Mouse (Mus musculus) heart, embryonic 10.5 days (tissue): ENCODE data around the gene Ilk. TPM values are rescaled to one million over a fixed set of nuclear protein-coding genes. Genes with fewer than 3 reads are reported as not detected.
"Not testable (repeated sequence)": the region's sequence is repeated elsewhere in the genome, so short reads cannot be mapped to it uniquely, and the experiment has no call there.

Experiments
- DNase-seq: peaks from one replicate; pipeline ENCODE4 v3.0.0-alpha.2; 2017; ENCODE audit warnings: low spot score
- H3K27ac ChIP-seq: fragments of 300-500 bp; sonication (generic); 2 replicates; pipeline ENCODE4 v1.5.1; 2016; ENCODE audit warnings: mild to moderate bottlenecking
- H3K27me3 ChIP-seq: fragments of 300-500 bp; sonication (generic); 2 replicates; pipeline ENCODE4 v1.6.1; 2016; ENCODE audit warnings: mild to moderate bottlenecking; ENCODE audit not compliant: poor library complexity, insufficient read depth, severe bottlenecking
- H3K36me3 ChIP-seq: fragments of 300-500 bp; sonication (generic); 2 replicates; pipeline ENCODE4 v1.6.1; 2016; ENCODE audit warnings: mild to moderate bottlenecking, moderate library complexity
- H3K4me1 ChIP-seq: fragments of 300-500 bp; sonication (generic); 2 replicates; pipeline ENCODE4 v1.6.1; 2016; ENCODE audit warnings: mild to moderate bottlenecking
- H3K4me3 ChIP-seq: fragments of 300-500 bp; sonication (generic); 2 replicates; pipeline ENCODE4 v1.5.1; 2016; ENCODE audit warnings: mild to moderate bottlenecking, moderate library complexity
- H3K9me3 ChIP-seq: fragments of 300-500 bp; sonication (generic); 2 replicates; pipeline ENCODE4 v1.6.1; 2016; ENCODE audit warnings: mild to moderate bottlenecking, moderate library complexity
- WGBS: fragments of 180-500 bp; shearing (Covaris S2); methylation state at CpG from one replicate; pipeline ENCODE4 v1.1.7; 2016; 5-methylcytosine and 5-hydroxymethylcytosine counted together
- polyA plus RNA-seq: library from polyadenylated mRNA; unstranded; fragments of >200 nt; fragmentation: Nextera tagmentation; extraction: Ambion mirVana; gene quantifications from 2 replicates; pipeline ENCODE4 v1.2.1, GENCODE M21; 2016

The Ilk gene
- polyA plus RNA-seq, 1 experiment from 2014 or later: 371 TPM

DNA sequence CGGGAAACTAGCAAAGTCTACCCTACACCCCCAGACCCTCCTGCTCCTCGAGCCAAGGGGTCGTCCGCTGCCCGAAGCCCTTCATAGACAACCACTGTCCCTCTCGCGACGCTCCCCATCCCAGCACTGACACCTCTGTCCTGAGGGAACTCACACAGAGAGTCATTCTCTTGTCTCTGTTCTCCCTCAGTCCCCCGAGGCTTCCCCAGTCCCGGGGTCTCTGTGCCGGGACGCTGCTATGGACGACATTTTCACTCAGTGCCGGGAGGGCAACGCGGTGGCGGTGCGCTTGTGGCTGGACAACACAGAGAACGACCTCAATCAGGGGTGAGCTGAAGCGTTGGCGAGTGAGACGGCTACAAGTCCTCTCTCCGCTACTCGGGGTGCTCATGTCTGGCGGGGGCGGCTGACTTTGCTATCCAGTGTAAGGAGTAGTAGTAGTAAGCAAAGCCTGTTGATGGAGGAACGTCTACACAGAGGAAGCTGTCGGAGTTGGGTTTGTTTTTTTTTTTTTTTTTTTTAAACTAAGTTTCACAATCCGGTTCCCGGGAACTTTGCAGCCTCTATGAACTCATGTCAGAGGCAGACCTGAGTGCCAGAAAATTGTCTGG lies 624 bp downstream of the Ilk start, which contains the start of gene Rrp8:
TSS of gene Rrp8 (minus strand) at position 475 of the 611 bp plus-strand sequence.
- peak within 1 kb of the TSS; percentile 92 for H3K4me3 ChIP-seq
- H3K9me3 ChIP-seq: no peaks in the 10 kb centered on the region
- peaks cover 54% of the 10 kb centered on the region for H3K36me3 ChIP-seq
- DNase-seq: peak; percentile 88
- H3K27me3 ChIP-seq: no peaks in the 10 kb centered on the region
- under 1% methylated on average over 30 of the region's 30 CpGs for WGBS
- peak within 1 kb of the TSS; percentile 98 for H3K27ac ChIP-seq
- H3K4me1 ChIP-seq: peaks cover 23% of the 10 kb centered on the region

DNA sequence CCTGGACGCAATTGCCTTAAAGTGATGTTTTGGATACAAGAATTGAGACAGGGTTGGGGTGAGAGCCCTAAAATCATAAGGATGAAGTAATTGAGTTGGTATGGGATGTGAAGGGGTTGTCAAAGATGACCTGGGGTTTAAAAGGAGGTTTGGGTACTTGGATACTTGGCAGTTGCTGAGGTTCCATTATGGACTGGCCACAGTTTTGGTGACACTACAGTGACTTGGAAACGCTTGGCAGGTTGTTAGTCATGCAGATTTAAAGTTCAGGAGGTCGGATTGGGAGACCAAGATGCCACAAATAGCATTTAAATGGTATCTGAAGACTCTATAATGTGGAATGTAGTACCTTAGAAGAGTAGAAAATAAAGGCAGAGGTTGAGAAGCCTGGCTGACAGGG lies 1.3 kb downstream of the Ilk start:
- H3K4me1 ChIP-seq: peaks cover 23% of the 10 kb centered on the region
- no peaks in the 10 kb centered on the region for H3K9me3 ChIP-seq
- DNase-seq: peak; percentile 66
- H3K27me3 ChIP-seq: no peaks in the 10 kb centered on the region
- H3K4me3 ChIP-seq: peak overlapping the region; percentile 92
- WGBS: 22% methylated on average over 3 of the region's 3 CpGs
- H3K27ac ChIP-seq: peak overlapping the region; percentile 98
- H3K36me3 ChIP-seq: peaks cover 54% of the 10 kb centered on the region

DNA sequence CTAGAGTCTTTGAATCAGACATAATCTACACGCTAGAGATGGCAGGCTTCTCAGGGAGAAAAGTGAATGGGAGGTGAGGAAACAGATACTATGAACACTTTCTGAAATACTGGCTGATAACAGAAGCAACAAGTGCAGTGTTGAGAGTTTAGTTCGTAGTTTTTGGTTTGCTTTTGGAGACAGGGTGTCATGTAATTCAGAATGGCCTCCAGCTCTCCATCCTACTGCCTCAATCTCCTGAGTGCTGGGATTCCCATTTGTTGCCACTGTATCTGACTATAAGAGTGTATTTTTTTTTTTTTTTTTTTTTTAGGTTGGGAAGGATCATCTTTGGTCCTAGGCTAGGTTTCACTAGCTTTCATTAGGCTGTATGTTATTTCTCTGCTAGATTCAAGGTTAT lies 1.9 kb downstream of the Ilk start:
- Histone ChIP-seq H3K4me3 (peak overlapping the region; percentile 92), H3K9me3 (no peaks in the 10 kb centered on the region), H3K4me1 (peaks cover 27% of the 10 kb centered on the region), H3K27ac (peak overlapping the region; percentile 98), H3K27me3 (no peaks in the 10 kb centered on the region), H3K36me3 (peaks cover 54% of the 10 kb centered on the region)
- 50% methylated on average over 2 of the region's 2 CpGs for WGBS
- DNase-seq: peak; percentile 30

DNA sequence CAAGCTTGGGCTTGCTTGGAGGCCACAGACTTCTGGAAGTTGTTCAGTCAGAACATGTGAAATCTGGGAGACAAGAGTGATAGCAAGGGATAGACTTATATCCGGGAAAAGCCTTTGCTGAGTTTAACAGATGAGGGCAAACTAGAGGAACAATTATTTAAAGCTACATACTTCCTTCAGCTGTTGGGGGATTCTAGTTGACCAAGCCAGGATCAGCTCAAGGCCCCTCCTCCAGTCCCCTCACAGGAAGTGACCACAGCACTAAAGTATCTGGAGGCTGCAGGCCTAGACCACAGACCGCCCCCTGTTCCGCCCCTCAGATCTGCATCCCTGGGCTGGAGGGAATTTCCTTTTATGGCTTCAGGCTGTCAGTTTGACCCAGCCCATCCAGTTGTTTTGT lies 2.6 kb downstream of the Ilk start:
- Histone ChIP-seq H3K4me3 (peak overlapping the region; percentile 92), H3K27me3 (no peaks in the 10 kb centered on the region), H3K36me3 (peaks cover 49% of the 10 kb centered on the region), H3K9me3 (no peaks in the 10 kb centered on the region), H3K4me1 (peaks cover 28% of the 10 kb centered on the region), H3K27ac (peak overlapping the region; percentile 98)
- peak; percentile 95 for DNase-seq
- WGBS: 9% methylated on average over 3 of the region's 3 CpGs

DNA sequence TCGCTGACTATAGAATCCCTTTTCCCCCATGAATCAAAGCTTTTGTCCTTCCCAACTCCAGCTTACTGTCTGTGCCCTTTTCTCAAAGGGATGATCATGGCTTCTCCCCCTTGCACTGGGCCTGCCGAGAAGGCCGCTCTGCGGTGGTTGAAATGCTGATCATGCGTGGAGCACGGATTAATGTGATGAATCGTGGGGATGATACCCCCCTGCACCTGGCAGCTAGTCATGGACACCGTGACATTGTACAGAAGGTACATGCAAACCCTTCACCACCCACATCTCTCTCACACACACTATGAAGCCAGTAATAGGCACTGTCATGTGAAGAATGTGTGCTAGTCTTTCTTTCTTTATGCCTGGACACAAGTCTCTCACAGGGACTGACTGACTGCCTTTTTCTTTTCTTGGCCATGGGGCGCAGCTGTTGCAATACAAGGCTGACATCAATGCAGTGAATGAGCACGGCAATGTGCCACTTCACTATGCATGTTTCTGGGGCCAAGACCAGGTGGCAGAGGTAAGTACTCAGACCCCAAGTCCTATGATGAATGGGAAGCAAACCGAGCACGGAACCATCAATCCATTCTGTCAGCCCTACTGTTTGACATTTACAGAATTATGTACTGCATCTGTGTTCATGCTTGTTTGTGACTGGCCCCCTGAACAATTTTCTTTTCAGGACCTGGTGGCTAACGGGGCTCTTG lies 3.9 kb downstream of the Ilk start:
- Histone ChIP-seq H3K4me3 (no peak overlapping the region), H3K27me3 (no peaks in the 10 kb centered on the region), H3K36me3 (peaks cover 39% of the 10 kb centered on the region), H3K9me3 (no peaks in the 10 kb centered on the region), H3K27ac (peak overlapping the region; percentile 98), H3K4me1 (peaks cover 33% of the 10 kb centered on the region)
- DNase-seq: no peak
- WGBS: 91% methylated on average over 13 of the region's 13 CpGs

DNA sequence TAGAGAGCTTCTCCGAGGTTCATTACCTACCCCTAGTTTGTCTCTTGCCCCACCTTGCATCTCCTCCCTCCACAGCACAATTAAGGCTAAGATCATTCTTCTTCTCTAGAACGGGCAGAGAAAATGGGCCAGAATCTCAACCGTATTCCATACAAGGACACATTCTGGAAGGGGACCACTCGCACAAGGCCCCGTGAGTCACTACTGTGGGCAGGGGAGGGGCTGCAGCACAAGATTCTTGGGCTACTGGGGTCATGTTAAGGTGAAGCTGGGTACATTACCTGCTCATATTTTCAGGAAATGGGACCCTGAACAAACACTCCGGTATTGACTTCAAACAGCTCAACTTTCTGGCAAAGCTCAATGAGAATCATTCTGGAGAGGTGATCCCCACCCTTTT lies 4.5 kb downstream of the Ilk start:
- Histone ChIP-seq H3K27ac (no peak overlapping the region), H3K4me3 (no peak overlapping the region), H3K36me3 (peaks cover 39% of the 10 kb centered on the region), H3K9me3 (no peaks in the 10 kb centered on the region), H3K4me1 (peaks cover 33% of the 10 kb centered on the region), H3K27me3 (no peaks in the 10 kb centered on the region)
- WGBS: 87% methylated on average over 6 of the region's 6 CpGs
- DNase-seq: peak; percentile 59

DNA sequence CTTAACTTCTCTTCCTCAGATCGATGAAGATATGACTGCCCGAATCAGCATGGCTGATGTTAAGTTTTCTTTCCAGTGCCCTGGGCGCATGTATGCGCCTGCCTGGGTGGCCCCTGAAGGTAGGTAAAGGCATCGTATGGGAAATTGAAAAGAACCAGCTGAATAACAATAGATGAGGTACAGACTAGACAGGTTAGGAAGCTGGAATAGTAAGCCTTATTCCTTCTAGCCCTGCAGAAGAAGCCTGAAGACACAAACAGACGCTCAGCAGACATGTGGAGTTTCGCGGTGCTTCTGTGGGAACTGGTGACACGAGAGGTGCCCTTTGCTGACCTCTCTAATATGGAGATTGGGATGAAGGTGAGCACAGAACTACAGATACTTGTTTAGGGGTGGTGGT lies 5.6 kb downstream of the Ilk start:
- H3K27me3 ChIP-seq: no peaks in the 10 kb centered on the region
- peaks cover 33% of the 10 kb centered on the region for H3K4me1 ChIP-seq
- WGBS: 89% methylated on average over 9 of the region's 9 CpGs
- H3K36me3 ChIP-seq: peaks cover 46% of the 10 kb centered on the region
- H3K27ac ChIP-seq: no peak overlapping the region
- no peaks in the 10 kb centered on the region for H3K9me3 ChIP-seq
- peak; percentile 52 for DNase-seq
- no peak overlapping the region for H3K4me3 ChIP-seq

DNA sequence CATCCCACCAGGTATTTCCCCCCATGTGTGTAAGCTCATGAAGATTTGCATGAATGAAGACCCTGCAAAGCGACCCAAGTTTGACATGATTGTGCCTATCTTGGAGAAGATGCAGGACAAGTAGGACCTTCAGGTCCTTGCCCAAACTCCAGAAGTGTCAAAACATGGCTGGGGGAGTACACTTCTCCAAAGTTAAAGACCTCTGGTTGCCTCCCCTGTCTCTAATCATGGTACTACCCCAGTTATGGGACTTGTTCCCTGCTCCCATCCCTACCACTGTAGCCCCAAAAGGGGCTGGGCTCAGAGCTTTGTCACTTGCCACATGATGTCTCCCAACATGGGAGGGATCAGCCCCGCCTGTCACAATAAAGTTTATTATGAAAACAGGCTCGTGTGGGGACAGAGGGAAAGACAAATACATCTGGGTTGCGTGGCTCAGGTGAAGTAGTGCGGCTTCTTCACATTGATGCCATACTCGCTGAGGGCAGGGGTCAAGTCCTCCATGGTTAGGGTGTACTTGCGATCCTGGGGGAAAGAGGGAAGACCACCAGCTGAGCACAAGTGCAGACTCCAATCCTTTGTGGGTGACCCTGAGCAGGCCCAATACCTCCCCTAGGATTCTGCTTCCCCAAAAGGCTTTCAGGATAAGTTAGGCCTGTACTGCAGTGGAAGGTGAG lies 6.3 kb downstream of the Ilk start:
- H3K27ac ChIP-seq, H3K9me3 ChIP-seq, H3K27me3 ChIP-seq: not testable (repeated sequence)
- peak overlapping the region; percentile 96; the same call in 1 of the 2 replicates for H3K4me3 ChIP-seq
- 93% methylated on average over 7 of the region's 7 CpGs for WGBS
- peak; percentile 60 for DNase-seq
- H3K4me1 ChIP-seq: peaks cover 31% of the 10 kb centered on the region
- peaks cover 51% of the 10 kb centered on the region for H3K36me3 ChIP-seq

DNA sequence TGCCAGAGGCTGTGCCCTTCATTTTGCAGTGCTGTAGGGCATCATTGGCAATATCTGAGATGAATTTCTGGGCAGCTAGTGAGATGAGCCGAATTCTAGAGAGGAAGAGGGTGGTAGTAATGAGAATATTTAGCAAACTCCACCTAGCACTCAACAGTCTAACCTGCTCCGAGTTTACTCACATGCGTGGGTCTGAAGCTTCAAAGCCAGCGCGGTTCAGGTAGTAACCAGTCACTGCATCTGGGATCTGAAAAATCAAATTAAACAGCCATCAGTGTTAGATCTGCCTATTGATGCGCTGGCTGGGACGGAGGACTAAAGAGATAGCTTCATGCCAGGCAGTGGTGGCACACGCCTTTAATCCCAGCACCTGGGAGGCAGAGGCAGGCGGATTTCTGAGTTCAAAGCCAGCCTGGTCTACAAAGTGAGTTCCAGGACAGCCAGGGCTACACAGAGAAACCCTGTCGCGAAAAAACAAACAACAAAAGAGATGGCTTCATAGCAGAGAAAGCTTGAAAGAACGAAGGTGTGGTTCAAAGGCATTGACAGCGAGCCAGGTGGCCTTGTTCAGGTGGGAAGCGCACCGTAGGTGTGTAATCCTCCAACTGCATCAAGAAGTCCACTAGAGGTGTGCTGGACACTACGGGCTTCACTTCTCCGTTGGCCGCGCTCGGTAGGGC lies 7.0 kb downstream of the Ilk start:
- WGBS: 32% methylated on average over 20 of the region's 20 CpGs
- Histone ChIP-seq H3K4me3 (peak overlapping the region; percentile 96), H3K27ac (peak overlapping the region; percentile 96), H3K36me3 (peaks cover 58% of the 10 kb centered on the region), H3K4me1 (peaks cover 26% of the 10 kb centered on the region)
- H3K27me3 ChIP-seq, H3K9me3 ChIP-seq: not testable (repeated sequence)
- DNase-seq: peak; percentile 69

DNA sequence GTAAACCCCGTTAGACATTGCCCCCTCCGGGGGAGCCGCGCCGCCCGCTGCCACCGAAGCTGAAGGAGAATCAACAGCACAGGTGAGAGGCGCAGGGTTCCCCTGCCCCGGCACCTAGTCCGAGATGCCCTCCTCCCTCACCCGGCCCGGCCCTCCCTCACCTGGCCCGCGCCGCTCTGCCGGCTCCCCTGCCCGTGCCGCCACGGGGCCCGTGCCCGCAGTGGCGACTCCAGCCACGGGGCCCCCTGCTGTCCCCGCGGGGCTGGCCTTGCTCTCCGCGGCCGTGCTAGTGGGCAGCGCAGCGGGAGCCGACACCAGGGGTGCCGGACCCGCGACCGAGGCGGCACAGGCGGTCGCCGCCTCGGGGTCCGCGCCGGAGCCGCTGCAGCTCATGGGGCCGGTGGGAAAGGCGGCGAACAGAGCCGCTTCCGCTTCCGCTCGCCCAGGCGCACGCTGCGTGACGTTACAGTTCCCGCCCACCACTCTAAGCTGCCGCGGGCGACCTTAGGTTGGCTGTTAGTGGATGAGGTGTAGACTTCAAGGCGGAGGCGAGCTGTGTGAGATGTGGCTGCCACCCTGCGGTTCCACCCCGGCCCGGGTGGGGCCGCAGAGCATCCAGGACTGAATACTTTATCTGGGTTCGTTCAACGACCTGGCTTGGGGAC lies 7.7 kb downstream of the Ilk start, which contains the start of gene Taf10:
TSS of gene Taf10 (minus strand) at position 436 of the 665 bp plus-strand sequence.
- DNase-seq: peak; percentile 98
- Histone ChIP-seq H3K27ac (peak within 1 kb of the TSS; percentile 96), H3K9me3 (no peaks in the 10 kb centered on the region), H3K36me3 (peaks cover 64% of the 10 kb centered on the region), H3K27me3 (no peaks in the 10 kb centered on the region), H3K4me1 (peaks cover 20% of the 10 kb centered on the region; the same call in 1 of the 2 replicates), H3K4me3 (peak within 1 kb of the TSS; percentile 96)
- under 1% methylated on average over 66 of the region's 67 CpGs for WGBS

DNA sequence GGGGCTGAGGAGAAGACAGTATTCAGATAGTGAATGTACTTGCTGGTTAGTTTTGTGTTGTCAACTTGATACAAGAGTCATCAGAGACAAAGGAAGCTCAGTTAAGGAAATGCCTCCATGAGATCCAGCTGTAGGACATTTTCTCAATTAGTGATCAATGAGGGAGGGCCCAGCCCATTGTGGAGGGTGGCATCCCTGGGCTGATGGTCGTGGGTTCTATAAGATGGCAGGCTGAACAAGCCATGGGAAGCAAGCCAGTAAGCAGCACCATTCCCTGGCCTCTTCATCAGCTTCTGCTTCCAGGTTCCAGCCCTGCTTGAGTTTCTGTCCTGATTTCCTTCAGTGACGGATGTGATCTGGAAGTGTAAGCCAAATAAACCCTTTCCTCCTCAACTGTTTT lies 11.4 kb downstream of the Ilk start:
- Histone ChIP-seq H3K4me3 (no peak overlapping the region), H3K4me1 (peaks cover 16% of the 10 kb centered on the region), H3K36me3 (peaks cover 42% of the 10 kb centered on the region), H3K27ac (no peak overlapping the region), H3K9me3 (no peaks in the 10 kb centered on the region), H3K27me3 (no peaks in the 10 kb centered on the region)
- 88% methylated on average over 2 of the region's 2 CpGs for WGBS
- peak; percentile 58 for DNase-seq
